Mouse (Mus musculus) mouse embryonic stem cell (cell line): ENCODE measurements at regions not wholly inside any gene's neighbourhood (a gene's known extent, or its start where the extent isn't known, plus 50 kb on each side); places are given as distances from the start of the nearest gene placed in this dataset.
"Not testable (repeated sequence)": the region's sequence is repeated elsewhere in the genome, so short reads cannot be mapped to it uniquely, and the experiment has no call there.

Source experiments
- in situ Hi-C, 2 experiments: fragments of 300-500 bp; cut with MboI; formaldehyde crosslinking; loops; 1 replicate in 1 of 2; 3 replicates in 1 of 2; pipeline ENCODE4 v1.14.3; 2019 to 2020; ENCODE audit warnings: low sequenced_read_pairs in 2 of 2, low pct_unique_long_range_greater_than_20kb in 1 of 2, mixed read lengths in 1 of 2; ENCODE audit not compliant: unreplicated experiment in 1 of 2

DNA sequence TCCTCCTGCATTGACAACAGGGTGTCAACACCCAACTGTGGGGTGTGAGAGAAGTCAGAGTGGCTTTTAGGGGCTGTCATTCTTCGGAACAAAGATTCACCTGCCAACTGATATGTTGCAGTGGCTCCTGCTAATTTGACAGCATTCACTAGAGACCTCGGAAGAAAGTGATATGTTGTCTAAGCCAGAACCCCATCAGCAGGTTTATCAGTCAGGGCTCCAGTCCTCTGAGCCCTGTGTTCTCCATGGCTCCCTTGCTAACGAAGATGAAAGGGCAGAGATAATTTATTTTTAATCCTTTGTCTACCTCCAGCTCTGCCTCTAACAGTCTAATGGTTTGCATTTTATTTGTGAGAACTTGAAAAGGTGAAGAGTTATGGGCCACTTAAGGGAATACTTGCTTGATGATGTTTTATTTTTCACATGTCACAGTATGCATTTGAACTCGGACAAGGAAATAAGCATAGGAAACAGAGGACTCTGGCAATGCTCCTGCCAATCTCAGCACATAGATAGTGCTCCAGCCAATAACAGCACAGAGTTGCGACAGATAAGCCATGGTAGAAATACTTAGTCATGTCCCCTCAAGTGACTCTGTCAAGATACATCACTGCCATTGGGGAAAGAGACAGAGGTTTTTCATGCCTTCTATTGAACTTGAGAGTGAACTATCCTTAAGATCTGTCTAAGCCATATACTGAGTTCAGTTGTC, 862.6 kb downstream of the Defb40 start:
- in situ Hi-C loops, result no loop called here

DNA sequence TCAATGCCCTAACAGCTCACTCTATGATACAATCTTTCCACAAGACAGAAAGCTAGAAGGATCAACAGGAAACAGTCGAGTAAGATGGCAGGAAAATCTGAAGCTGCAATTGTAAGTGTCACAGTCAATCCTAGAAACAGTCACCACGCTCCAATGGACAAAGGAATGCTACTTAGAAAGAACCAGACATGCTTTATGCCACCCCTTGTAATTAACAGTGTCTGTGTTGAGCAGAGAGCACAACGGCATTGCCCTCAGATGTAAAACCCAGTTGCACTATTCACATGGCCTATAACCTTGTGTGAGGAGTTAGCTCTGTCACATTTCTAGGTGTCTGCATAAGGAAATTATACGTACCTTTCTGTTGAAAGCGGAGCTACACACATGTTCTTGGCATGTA, 864.8 kb downstream of the Defb40 start:
- in situ Hi-C loops, result no loop called here

DNA sequence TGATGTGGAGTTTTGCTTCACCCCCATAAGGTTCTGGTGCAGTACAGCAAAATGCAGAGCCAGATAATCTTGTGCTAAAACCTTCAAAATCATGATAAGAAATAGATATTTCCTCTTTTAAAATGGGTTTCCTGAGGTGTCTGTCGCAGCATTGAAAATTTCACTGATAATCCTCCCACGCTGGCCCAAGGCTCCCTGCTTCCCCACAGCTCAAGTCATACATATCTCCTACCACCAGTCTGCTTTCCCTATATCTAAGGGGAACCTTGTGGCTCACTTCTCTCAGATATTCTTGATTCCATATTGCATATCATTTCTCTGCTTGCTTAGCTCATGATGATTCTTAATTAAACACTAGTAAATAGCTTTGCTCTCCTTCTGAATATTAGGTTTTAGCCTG, 868.6 kb downstream of the Defb40 start:
- in situ Hi-C loops, result no loop called here

DNA sequence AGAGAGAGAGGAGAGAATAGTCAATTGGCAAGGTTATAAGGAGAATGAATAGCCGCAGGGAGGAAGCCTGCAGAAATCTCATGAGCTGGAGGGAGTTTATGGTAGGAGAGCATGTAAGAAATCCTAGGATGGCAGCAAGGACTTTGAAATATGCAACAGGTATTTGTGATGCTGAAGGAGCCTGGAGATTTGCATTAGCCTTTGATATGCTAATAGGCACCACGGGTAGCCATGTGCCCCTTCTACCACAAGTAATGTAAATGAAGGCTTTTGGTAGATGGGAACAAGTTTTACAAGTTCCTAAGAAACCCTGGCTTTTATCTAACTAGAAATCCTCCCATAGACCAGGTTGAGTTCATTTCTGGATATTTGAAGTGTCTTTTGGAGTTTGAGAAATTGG, 871.2 kb downstream of the Defb40 start:
- in situ Hi-C loops, result no loop called here

DNA sequence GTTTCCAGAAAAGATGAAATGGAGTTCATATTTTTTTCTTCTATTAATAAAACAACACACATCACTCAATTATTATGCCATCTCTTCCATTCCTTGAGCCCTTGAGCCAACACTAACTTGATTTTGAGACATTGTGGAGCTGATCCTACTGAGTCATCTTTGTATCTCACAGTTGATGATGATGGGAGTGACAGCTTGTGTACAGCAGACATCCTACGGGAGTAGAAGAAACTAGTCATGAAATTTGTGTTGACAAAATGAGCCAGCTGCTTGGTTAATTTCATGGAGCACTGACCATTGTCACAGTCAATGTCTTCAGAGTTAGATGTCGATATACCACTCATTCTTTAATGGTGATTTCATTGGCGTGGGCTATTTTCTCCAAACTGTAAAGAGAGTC, 912.6 kb downstream of the Defb40 start:
- in situ Hi-C loops, result no loop called here

GRCm38 (mm10) chr8:18059526-18059925, 918.5 kb downstream of the Defb40 start:
- in situ Hi-C loops, result no loop called here

- in situ Hi-C loops, result no loop called here
Observed at GRCm38 (mm10) chr8:18021196-18021595, 956.9 kb downstream of the Defb40 start.

GRCm38 (mm10) chr8:18007567-18007966, 970.5 kb downstream of the Defb40 start:
- in situ Hi-C loops, result no loop called here

DNA sequence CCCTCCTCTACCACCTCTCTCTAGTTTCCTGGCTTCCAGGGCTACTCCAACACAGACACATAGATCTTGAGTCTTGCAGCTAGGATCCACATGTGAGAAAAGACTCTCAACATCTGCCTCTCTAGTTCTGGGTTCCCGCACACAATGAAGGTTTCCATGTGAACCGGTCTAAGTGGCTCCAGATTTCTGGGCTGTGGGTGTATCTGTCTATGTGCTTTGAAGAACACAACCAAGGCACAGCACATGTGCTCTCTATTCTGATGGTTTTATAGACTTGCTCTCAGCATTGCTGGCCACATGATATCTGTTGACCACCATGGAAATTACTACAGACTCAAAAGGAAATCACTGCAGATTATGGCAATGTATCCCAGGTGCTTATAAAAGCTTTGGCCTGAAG, 972.4 kb downstream of the Defb40 start:
- in situ Hi-C loops, result no loop called here

GRCm38 (mm10) chr8:18000750-18001149, 977.3 kb downstream of the Defb40 start:
- in situ Hi-C loops, result no loop called here

GRCm38 (mm10) chr8:17984779-17985178, 993.3 kb downstream of the Defb40 start:
- in situ Hi-C loops, result no loop called here

DNA sequence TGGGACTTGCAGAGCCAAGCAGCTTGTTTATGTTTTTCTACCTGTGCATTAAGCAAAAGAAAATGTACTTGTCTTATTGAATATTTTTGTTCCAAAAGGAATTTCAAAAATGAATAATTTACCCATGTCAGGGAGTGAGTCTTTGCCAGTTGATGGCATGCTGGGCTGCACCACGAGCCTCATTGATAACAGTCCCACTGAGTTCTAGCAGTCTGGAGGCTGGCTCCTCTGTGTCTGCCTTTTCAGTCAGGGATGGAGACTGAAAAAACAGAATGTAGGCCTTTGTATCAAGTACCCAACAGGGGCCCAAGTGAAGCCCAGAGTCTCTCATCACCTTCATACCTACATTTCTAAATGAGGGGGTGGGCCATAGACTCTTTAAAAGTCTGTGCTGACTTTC, 1029.2 kb downstream of the Defb40 start:
- in situ Hi-C loops, result no loop called here

GRCm38 (mm10) chr8:17948053-17948834, 1029.8 kb downstream of the Defb40 start:
- in situ Hi-C loops, result no loop called here

DNA sequence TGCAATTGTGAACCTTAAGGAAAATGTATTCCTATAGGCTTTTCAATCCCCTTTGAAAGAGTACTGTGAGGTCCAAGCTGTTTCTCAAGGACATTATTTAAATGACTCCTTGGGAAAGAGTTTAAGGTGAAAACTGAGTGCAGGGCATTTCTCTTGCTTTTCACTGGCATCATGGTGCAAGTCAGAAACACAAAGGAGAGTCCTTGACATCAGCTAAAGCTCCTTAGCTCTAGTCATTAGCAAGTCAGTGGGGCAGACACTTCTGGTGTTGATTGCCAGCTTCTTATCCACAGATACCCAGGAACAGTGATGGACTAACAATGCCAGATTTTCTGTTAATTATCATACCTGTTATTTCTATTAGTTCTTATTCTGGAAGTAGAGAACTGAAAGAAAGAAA, 1043.4 kb downstream of the Defb40 start:
- in situ Hi-C loops, result no loop called here

GRCm38 (mm10) chr8:17909316-17909715, 1068.7 kb downstream of the Defb40 start:
- in situ Hi-C loops, result no loop called here

- in situ Hi-C loops, result not testable (repeated sequence)
Observed at GRCm38 (mm10) chr8:17888598-17888997, 1089.5 kb downstream of the Defb40 start.

- in situ Hi-C loops, result no loop called here
Observed at GRCm38 (mm10) chr8:17863388-17863787, 1114.7 kb downstream of the Defb40 start.
